Mouse (Mus musculus): ENCODE results near the gene Chtf18. TPM values are rescaled to one million over a fixed set of nuclear protein-coding genes. Genes with fewer than 3 reads are reported as not detected.

Chtf18 gene
- polyA plus RNA-seq, 1 experiment: 36.7 TPM

GRCm38 (mm10) chr17:25711136-25711535 is 16.1 kb downstream of the Chtf18 start:
- H3K36me3 ChIP-seq (ENCODE audit: control insufficient read depth, insufficient read depth, low read length): no peaks in the 10 kb centered on the region
- WGBS: 78% methylated on average over 4 of the region's 4 CpGs
- no peak for DNase-seq
- H3K4me1 ChIP-seq (replicated peaks; ENCODE audit: control insufficient read depth, insufficient read depth, low read length): no peaks in the 10 kb centered on the region
- no peak for TF ChIP-seq CTCF (IDR thresholded peaks at IDR 0.05; ENCODE audit: borderline replicate concordance, control insufficient read depth, extremely low read depth, insufficient read depth, low read length, poor library complexity)
- TF ChIP-seq POLR2A (IDR thresholded peaks at IDR 0.05; ENCODE audit: control insufficient read depth, extremely low read depth, insufficient read depth, low read length, poor library complexity): no peak
- peaks cover 2% of the 10 kb centered on the region; the same call in 1 of the 2 replicates for H3K27me3 ChIP-seq (ENCODE audit: control insufficient read depth, insufficient read depth, low read length)
- H3K27ac ChIP-seq (ENCODE audit: control insufficient read depth, insufficient read depth, low read length): no peak overlapping the region
- H3K4me3 ChIP-seq (ENCODE audit: control insufficient read depth, insufficient read depth, low read length): no peak overlapping the region

GRCm38 (mm10) chr17:25709994-25710393 is 17.2 kb downstream of the Chtf18 start:
- 97% methylated on average over 2 of the region's 2 CpGs for WGBS
- no peaks in the 10 kb centered on the region for H3K36me3 ChIP-seq (ENCODE audit: control insufficient read depth, insufficient read depth, low read length)

GRCm38 (mm10) chr17:25700863-25701496 is 26.2 kb downstream of the Chtf18 start:
- no peak for DNase-seq
- Histone ChIP-seq H3K4me3 (ENCODE audit: control insufficient read depth, insufficient read depth, low read length) (no peak overlapping the region), H3K36me3 (ENCODE audit: control insufficient read depth, insufficient read depth, low read length) (no peaks in the 10 kb centered on the region), H3K27me3 (ENCODE audit: control insufficient read depth, insufficient read depth, low read length) (no peaks in the 10 kb centered on the region), H3K4me1 (replicated peaks; ENCODE audit: control insufficient read depth, insufficient read depth, low read length) (no peaks in the 10 kb centered on the region), H3K27ac (ENCODE audit: control insufficient read depth, insufficient read depth, low read length) (no peak overlapping the region)
- TF ChIP-seq CTCF (IDR thresholded peaks at IDR 0.05; ENCODE audit: borderline replicate concordance, control insufficient read depth, extremely low read depth, insufficient read depth, low read length, poor library complexity): no peak
- WGBS: 57% methylated on average over 9 of the region's 9 CpGs

More at GRCm38 (mm10) chr17:25709994-25710393, 17.2 kb downstream of the Chtf18 start:
- no peak overlapping the region for H3K4me3 ChIP-seq (ENCODE audit: control insufficient read depth, insufficient read depth, low read length)
- H3K27me3 ChIP-seq (ENCODE audit: control insufficient read depth, insufficient read depth, low read length): no peaks in the 10 kb centered on the region
- no peak for DNase-seq
- no peak overlapping the region for H3K27ac ChIP-seq (ENCODE audit: control insufficient read depth, insufficient read depth, low read length)
- H3K4me1 ChIP-seq (replicated peaks; ENCODE audit: control insufficient read depth, insufficient read depth, low read length): no peaks in the 10 kb centered on the region
- no peak for TF ChIP-seq CTCF (IDR thresholded peaks at IDR 0.05; ENCODE audit: borderline replicate concordance, control insufficient read depth, extremely low read depth, insufficient read depth, low read length, poor library complexity)
- TF ChIP-seq POLR2A (IDR thresholded peaks at IDR 0.05; ENCODE audit: control insufficient read depth, extremely low read depth, insufficient read depth, low read length, poor library complexity): no peak

GRCm38 (mm10) chr17:25698446-25698845 is 28.8 kb downstream of the Chtf18 start:
- peak; percentile 66 for DNase-seq
- Histone ChIP-seq H3K27me3 (ENCODE audit: control insufficient read depth, insufficient read depth, low read length) (no peaks in the 10 kb centered on the region), H3K36me3 (ENCODE audit: control insufficient read depth, insufficient read depth, low read length) (no peaks in the 10 kb centered on the region), H3K4me3 (ENCODE audit: control insufficient read depth, insufficient read depth, low read length) (no peak overlapping the region), H3K27ac (ENCODE audit: control insufficient read depth, insufficient read depth, low read length) (no peak overlapping the region), H3K4me1 (replicated peaks; ENCODE audit: control insufficient read depth, insufficient read depth, low read length) (no peaks in the 10 kb centered on the region)
- 19% methylated on average over 7 of the region's 7 CpGs for WGBS
- TF ChIP-seq CTCF (IDR thresholded peaks at IDR 0.05; ENCODE audit: borderline replicate concordance, control insufficient read depth, extremely low read depth, insufficient read depth, low read length, poor library complexity): 0 out of 2 replicates have a peak, but pooled peaks have one; percentile 31
- no peak for TF ChIP-seq POLR2A (IDR thresholded peaks at IDR 0.05; ENCODE audit: control insufficient read depth, extremely low read depth, insufficient read depth, low read length, poor library complexity)

GRCm38 (mm10) chr17:25696263-25696662 is 31.0 kb downstream of the Chtf18 start:
- Histone ChIP-seq H3K27me3 (ENCODE audit: control insufficient read depth, insufficient read depth, low read length) (no peaks in the 10 kb centered on the region), H3K4me1 (replicated peaks; ENCODE audit: control insufficient read depth, insufficient read depth, low read length) (no peaks in the 10 kb centered on the region), H3K27ac (ENCODE audit: control insufficient read depth, insufficient read depth, low read length) (no peak overlapping the region), H3K4me3 (ENCODE audit: control insufficient read depth, insufficient read depth, low read length) (no peak overlapping the region), H3K36me3 (ENCODE audit: control insufficient read depth, insufficient read depth, low read length) (no peaks in the 10 kb centered on the region)
- 26% methylated on average over 1 of the region's 1 CpGs for WGBS
- TF ChIP-seq POLR2A (IDR thresholded peaks at IDR 0.05; ENCODE audit: control insufficient read depth, extremely low read depth, insufficient read depth, low read length, poor library complexity) (no peak), CTCF (IDR thresholded peaks at IDR 0.05; ENCODE audit: borderline replicate concordance, control insufficient read depth, extremely low read depth, insufficient read depth, low read length, poor library complexity) (no peak)
- DNase-seq: no peak

GRCm38 (mm10) chr17:25688922-25689321 is 38.3 kb downstream of the Chtf18 start:
- H3K4me1 ChIP-seq (replicated peaks; ENCODE audit: control insufficient read depth, insufficient read depth, low read length): no peaks in the 10 kb centered on the region
- no peak for DNase-seq
- H3K4me3 ChIP-seq (ENCODE audit: control insufficient read depth, insufficient read depth, low read length): no peak overlapping the region
- H3K27me3 ChIP-seq (ENCODE audit: control insufficient read depth, insufficient read depth, low read length): no peaks in the 10 kb centered on the region
- 83% methylated on average over 4 of the region's 4 CpGs for WGBS
- H3K36me3 ChIP-seq (ENCODE audit: control insufficient read depth, insufficient read depth, low read length): no peaks in the 10 kb centered on the region
- TF ChIP-seq CTCF (IDR thresholded peaks at IDR 0.05; ENCODE audit: borderline replicate concordance, control insufficient read depth, extremely low read depth, insufficient read depth, low read length, poor library complexity) (no peak), POLR2A (IDR thresholded peaks at IDR 0.05; ENCODE audit: control insufficient read depth, extremely low read depth, insufficient read depth, low read length, poor library complexity) (no peak)
- no peak overlapping the region for H3K27ac ChIP-seq (ENCODE audit: control insufficient read depth, insufficient read depth, low read length)

GRCm38 (mm10) chr17:25686323-25686722 is 40.9 kb downstream of the Chtf18 start:
- Histone ChIP-seq H3K4me3 (ENCODE audit: control insufficient read depth, insufficient read depth, low read length) (no peak overlapping the region), H3K27ac (ENCODE audit: control insufficient read depth, insufficient read depth, low read length) (no peak overlapping the region), H3K4me1 (replicated peaks; ENCODE audit: control insufficient read depth, insufficient read depth, low read length) (no peaks in the 10 kb centered on the region), H3K36me3 (ENCODE audit: control insufficient read depth, insufficient read depth, low read length) (no peaks in the 10 kb centered on the region), H3K27me3 (ENCODE audit: control insufficient read depth, insufficient read depth, low read length) (no peaks in the 10 kb centered on the region)
- no peak for DNase-seq
- TF ChIP-seq CTCF (IDR thresholded peaks at IDR 0.05; ENCODE audit: borderline replicate concordance, control insufficient read depth, extremely low read depth, insufficient read depth, low read length, poor library complexity): no peak
- TF ChIP-seq POLR2A (IDR thresholded peaks at IDR 0.05; ENCODE audit: control insufficient read depth, extremely low read depth, insufficient read depth, low read length, poor library complexity): no peak
- 27% methylated on average over 7 of the region's 7 CpGs for WGBS

All from thymus, adult 2 months (tissue).